Mouse (Mus musculus): ENCODE measurements at regions not wholly inside any gene's neighbourhood (a gene's known extent, or its start where the extent isn't known, plus 50 kb on each side); places are given as distances from the start of the nearest gene placed in this dataset.

- TF ChIP-seq POLR2A (IDR thresholded peaks at IDR 0.05; ENCODE audit: borderline replicate concordance, extremely low read depth, insufficient read depth, insufficient read length, poor library complexity, severe bottlenecking) (no peak), CTCF (IDR thresholded peaks at IDR 0.05; ENCODE audit: borderline replicate concordance, extremely low read depth, insufficient read depth, insufficient read length) (peak; percentile 65; the same call in 1 of the 2 replicates)
Measured at GRCm38 (mm10) chr10:46057362-46058198, 480.0 kb downstream of the Hace1 start.

All from brain, embryonic 14.5 days (tissue).